Mouse (Mus musculus): ENCODE data around the gene Toe1. TPM values are rescaled to one million over a fixed set of nuclear protein-coding genes. Genes with fewer than 3 reads are reported as not detected.
"Not testable (repeated sequence)": the region's sequence is repeated elsewhere in the genome, so short reads cannot be mapped to it uniquely, and the experiment has no call there.

Toe1 gene
- 11.4 and 12.6 TPM in 2 replicates for polyA plus RNA-seq (2015; fragmentation: Nextera tagmentation; extraction: Ambion mirVana)

DNA sequence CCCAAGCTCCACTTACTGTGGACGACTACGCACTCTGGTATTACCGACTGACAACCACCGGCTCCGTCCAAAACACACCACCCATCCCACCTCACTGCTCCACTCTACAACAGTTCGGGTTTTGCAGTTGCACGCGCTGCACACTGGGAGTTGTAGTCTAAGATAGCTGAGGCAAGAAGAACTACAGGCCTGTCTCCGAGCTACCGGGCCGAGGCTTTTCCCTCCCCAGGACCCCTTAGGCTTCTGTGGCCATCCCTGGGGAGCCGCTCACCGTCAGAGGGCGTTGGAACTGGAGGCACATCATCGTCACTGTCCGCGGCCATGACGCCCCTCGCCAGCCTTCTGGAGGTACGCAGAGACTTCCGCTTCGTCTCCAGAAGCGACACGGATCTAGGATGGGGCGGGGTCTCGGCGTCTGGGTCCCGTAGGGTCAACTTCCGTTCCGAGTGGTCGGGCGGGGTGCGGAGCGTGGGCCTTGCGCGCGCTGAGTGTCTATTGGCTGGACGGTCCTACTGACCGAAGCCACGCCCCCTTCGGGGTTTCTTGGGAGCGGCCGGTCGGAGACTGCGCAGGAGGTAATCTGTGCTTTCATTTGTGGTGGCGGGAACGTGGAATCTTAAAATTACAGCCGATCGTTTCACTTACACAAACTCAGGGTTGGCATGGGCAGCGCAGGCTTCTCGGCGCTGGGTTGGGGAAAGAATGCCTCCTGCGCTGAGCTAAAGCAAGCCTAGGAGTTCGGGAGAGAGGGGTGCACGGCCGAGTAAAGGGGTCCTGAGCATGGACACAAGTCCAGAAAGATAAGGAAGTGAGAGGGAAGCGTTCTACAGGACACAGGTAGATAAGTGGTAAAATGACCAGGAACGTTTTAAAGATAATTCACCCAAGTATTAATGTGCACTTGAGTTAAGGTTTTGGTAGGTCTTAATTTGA is at the start of gene Toe1, which contains the start of gene Mutyh:
TSS of gene Toe1 (minus strand) at position 444 of the 933 bp plus-strand sequence.
TSS of gene Mutyh (plus strand) at position 527 of the 933 bp plus-strand sequence.
- peak within 1 kb of the TSS; percentile 89 for H3K27ac ChIP-seq (ENCODE audit: low read length)
- H3K36me3 ChIP-seq (ENCODE audit: control insufficient read depth, insufficient read depth): peaks cover 23% of the 10 kb centered on the region
- peaks cover 15% of the 10 kb centered on the region for H3K4me1 ChIP-seq (ENCODE audit: control insufficient read depth, low read depth, low read length)
- H3K4me2 ChIP-seq (ENCODE audit: low read depth, low read length): peak within 1 kb of the TSS; percentile 77
- H3K4me3 ChIP-seq (ENCODE audit: low read depth, low read length): peak within 1 kb of the TSS; percentile 90
- H3K27me3 ChIP-seq (ENCODE audit: control insufficient read depth, insufficient read depth, low read depth, low read length): no peaks in the 10 kb centered on the region
- ATAC-seq (ENCODE audit: low read depth): peak; percentile 99
- H3K9me3 ChIP-seq (replicated peaks; ENCODE audit: control insufficient read depth, low read length): no peaks in the 10 kb centered on the region
- H3K9ac ChIP-seq (ENCODE audit: low read depth, low read length): peak within 1 kb of the TSS; percentile 88
- under 1% methylated on average over 58 of the region's 58 CpGs for WGBS (ENCODE audit: insufficient replicate concordance)

- no peak for ATAC-seq (ENCODE audit: low read depth)
- 76% methylated on average over 10 of the region's 10 CpGs for WGBS (ENCODE audit: insufficient replicate concordance)
Measured at GRCm38 (mm10) chr4:116857203-116857602, 49.8 kb upstream of the Toe1 start.

GRCm38 (mm10) chr4:116854286-116854685 is 46.8 kb upstream of the Toe1 start:
- no peaks in the 10 kb centered on the region for H3K4me1 ChIP-seq (ENCODE audit: control insufficient read depth, low read depth, low read length)
- H3K4me3 ChIP-seq (ENCODE audit: low read depth, low read length): no peak overlapping the region
- WGBS (ENCODE audit: insufficient replicate concordance): 32% methylated on average over 2 of the region's 2 CpGs
- no peaks in the 10 kb centered on the region for H3K36me3 ChIP-seq (ENCODE audit: control insufficient read depth, insufficient read depth)
- H3K9me3 ChIP-seq (replicated peaks; ENCODE audit: control insufficient read depth, low read length): no peaks in the 10 kb centered on the region
- ATAC-seq (ENCODE audit: low read depth): no peak
- H3K27me3 ChIP-seq (ENCODE audit: control insufficient read depth, insufficient read depth, low read depth, low read length): no peaks in the 10 kb centered on the region
- no peak overlapping the region for H3K4me2 ChIP-seq (ENCODE audit: low read depth, low read length)
- no peak overlapping the region for H3K9ac ChIP-seq (ENCODE audit: low read depth, low read length)
- no peak overlapping the region for H3K27ac ChIP-seq (ENCODE audit: low read length)

More at GRCm38 (mm10) chr4:116857203-116857602, 49.8 kb upstream of the Toe1 start:
- H3K4me3 ChIP-seq (ENCODE audit: low read depth, low read length): no peak overlapping the region
- H3K36me3 ChIP-seq (ENCODE audit: control insufficient read depth, insufficient read depth): no peaks in the 10 kb centered on the region
- no peaks in the 10 kb centered on the region for H3K4me1 ChIP-seq (ENCODE audit: control insufficient read depth, low read depth, low read length)
- no peak overlapping the region for H3K27ac ChIP-seq (ENCODE audit: low read length)
- H3K9me3 ChIP-seq (replicated peaks; ENCODE audit: control insufficient read depth, low read length): no peaks in the 10 kb centered on the region
- H3K9ac ChIP-seq (ENCODE audit: low read depth, low read length): no peak overlapping the region
- H3K27me3 ChIP-seq (ENCODE audit: control insufficient read depth, insufficient read depth, low read depth, low read length): no peaks in the 10 kb centered on the region
- H3K4me2 ChIP-seq (ENCODE audit: low read depth, low read length): no peak overlapping the region

DNA sequence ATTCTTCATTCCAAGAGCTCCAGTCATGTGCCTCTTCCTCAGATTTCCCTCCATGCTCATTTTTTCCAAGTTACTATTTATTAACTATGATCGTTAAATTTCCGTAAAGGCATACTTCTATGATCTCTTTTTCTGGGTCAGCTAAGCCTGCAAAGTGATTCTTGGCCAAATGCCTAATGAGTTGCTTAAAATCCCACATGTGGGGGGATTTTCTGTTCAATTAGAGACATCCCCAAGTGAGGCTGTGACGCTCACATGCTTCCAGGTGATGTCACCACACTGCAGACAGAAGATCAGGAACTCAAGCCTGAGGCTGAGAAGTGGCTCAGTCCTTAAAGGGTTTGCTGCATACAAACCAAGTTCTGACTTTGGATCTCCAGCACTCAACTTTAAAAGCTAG is 42.5 kb upstream of the Toe1 start:
- H3K4me3 ChIP-seq (ENCODE audit: low read depth, low read length): no peak overlapping the region
- H3K9me3 ChIP-seq (replicated peaks; ENCODE audit: control insufficient read depth, low read length): no peaks in the 10 kb centered on the region
- no peak overlapping the region for H3K4me2 ChIP-seq (ENCODE audit: low read depth, low read length)
- 68% methylated on average over 3 of the region's 3 CpGs for WGBS (ENCODE audit: insufficient replicate concordance)
- H3K27ac ChIP-seq (ENCODE audit: low read length): no peak overlapping the region
- H3K27me3 ChIP-seq (ENCODE audit: control insufficient read depth, insufficient read depth, low read depth, low read length): no peaks in the 10 kb centered on the region
- H3K36me3 ChIP-seq (ENCODE audit: control insufficient read depth, insufficient read depth): no peaks in the 10 kb centered on the region
- no peaks in the 10 kb centered on the region for H3K4me1 ChIP-seq (ENCODE audit: control insufficient read depth, low read depth, low read length)
- ATAC-seq (ENCODE audit: low read depth): no peak
- no peak overlapping the region for H3K9ac ChIP-seq (ENCODE audit: low read depth, low read length)

GRCm38 (mm10) chr4:116844324-116844723 is 36.9 kb upstream of the Toe1 start:
- Histone ChIP-seq H3K36me3 (ENCODE audit: control insufficient read depth, insufficient read depth) (no peaks in the 10 kb centered on the region), H3K9me3 (replicated peaks; ENCODE audit: control insufficient read depth, low read length) (no peaks in the 10 kb centered on the region)
- no peak for ATAC-seq (ENCODE audit: low read depth)

GRCm38 (mm10) chr4:116840841-116841240 is 33.4 kb upstream of the Toe1 start:
- peaks cover 11% of the 10 kb centered on the region for H3K27me3 ChIP-seq (ENCODE audit: control insufficient read depth, insufficient read depth, low read depth, low read length)
- H3K27ac ChIP-seq (ENCODE audit: low read length): no peak overlapping the region
- no peaks in the 10 kb centered on the region for H3K36me3 ChIP-seq (ENCODE audit: control insufficient read depth, insufficient read depth)
- H3K4me2 ChIP-seq (ENCODE audit: low read depth, low read length): no peak overlapping the region
- no peaks in the 10 kb centered on the region for H3K4me1 ChIP-seq (ENCODE audit: control insufficient read depth, low read depth, low read length)
- no peak for ATAC-seq (ENCODE audit: low read depth)
- H3K9ac ChIP-seq (ENCODE audit: low read depth, low read length): no peak overlapping the region
- no peaks in the 10 kb centered on the region for H3K9me3 ChIP-seq (replicated peaks; ENCODE audit: control insufficient read depth, low read length)
- no peak overlapping the region for H3K4me3 ChIP-seq (ENCODE audit: low read depth, low read length)
- WGBS (ENCODE audit: insufficient replicate concordance): 52% methylated on average over 6 of the region's 6 CpGs

More at GRCm38 (mm10) chr4:116844324-116844723, 36.9 kb upstream of the Toe1 start:
- no peak overlapping the region for H3K4me2 ChIP-seq (ENCODE audit: low read depth, low read length)
- H3K27ac ChIP-seq (ENCODE audit: low read length): no peak overlapping the region
- H3K27me3 ChIP-seq (ENCODE audit: control insufficient read depth, insufficient read depth, low read depth, low read length): peaks cover 9% of the 10 kb centered on the region
- no peak overlapping the region for H3K9ac ChIP-seq (ENCODE audit: low read depth, low read length)
- H3K4me1 ChIP-seq (ENCODE audit: control insufficient read depth, low read depth, low read length): no peaks in the 10 kb centered on the region
- no peak overlapping the region for H3K4me3 ChIP-seq (ENCODE audit: low read depth, low read length)
- WGBS (ENCODE audit: insufficient replicate concordance): 72% methylated on average over 3 of the region's 3 CpGs

GRCm38 (mm10) chr4:116840096-116840495 is 32.7 kb upstream of the Toe1 start:
- ATAC-seq (ENCODE audit: low read depth); H3K27ac ChIP-seq (ENCODE audit: low read length); H3K9me3 ChIP-seq (replicated peaks; ENCODE audit: control insufficient read depth, low read length); H3K36me3 ChIP-seq (ENCODE audit: control insufficient read depth, insufficient read depth); H3K4me1 ChIP-seq (ENCODE audit: control insufficient read depth, low read depth, low read length); H3K9ac ChIP-seq (ENCODE audit: low read depth, low read length); H3K4me2 ChIP-seq (ENCODE audit: low read depth, low read length); H3K4me3 ChIP-seq (ENCODE audit: low read depth, low read length): not testable (repeated sequence)
- 29% methylated on average over 17 of the region's 29 CpGs for WGBS (ENCODE audit: insufficient replicate concordance)
- H3K27me3 ChIP-seq (ENCODE audit: control insufficient read depth, insufficient read depth, low read depth, low read length): peaks cover 11% of the 10 kb centered on the region

DNA sequence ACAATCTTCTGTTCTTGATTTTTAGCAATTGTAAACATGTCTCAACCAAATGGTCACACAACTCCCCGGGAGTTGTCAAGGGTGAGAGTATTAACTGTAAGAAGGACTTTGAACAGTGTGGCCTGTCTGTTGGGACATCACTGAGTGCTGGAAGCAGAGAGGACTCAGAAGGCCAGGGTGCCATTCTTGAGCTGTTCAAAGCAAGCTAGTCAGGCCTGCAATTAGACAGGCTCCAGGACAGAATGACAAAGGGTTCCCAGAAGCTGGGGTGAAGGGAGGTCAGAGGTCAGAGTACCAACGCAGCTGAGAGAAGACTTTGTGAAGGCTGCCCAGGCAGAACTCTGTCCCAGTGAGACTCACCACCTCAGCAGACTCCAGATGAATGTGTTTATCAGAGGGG is 31.6 kb upstream of the Toe1 start:
- Histone ChIP-seq H3K4me1 (ENCODE audit: control insufficient read depth, low read depth, low read length) (no peaks in the 10 kb centered on the region), H3K36me3 (ENCODE audit: control insufficient read depth, insufficient read depth) (no peaks in the 10 kb centered on the region), H3K9me3 (replicated peaks; ENCODE audit: control insufficient read depth, low read length) (no peaks in the 10 kb centered on the region), H3K9ac (ENCODE audit: low read depth, low read length) (no peak overlapping the region), H3K4me3 (ENCODE audit: low read depth, low read length) (no peak overlapping the region), H3K4me2 (ENCODE audit: low read depth, low read length) (no peak overlapping the region), H3K27me3 (ENCODE audit: control insufficient read depth, insufficient read depth, low read depth, low read length) (peaks cover 11% of the 10 kb centered on the region), H3K27ac (ENCODE audit: low read length) (no peak overlapping the region)
- 34% methylated on average over 2 of the region's 2 CpGs for WGBS (ENCODE audit: insufficient replicate concordance)
- peak; percentile 58; the same call in 1 of the 2 replicates for ATAC-seq (ENCODE audit: low read depth)

DNA sequence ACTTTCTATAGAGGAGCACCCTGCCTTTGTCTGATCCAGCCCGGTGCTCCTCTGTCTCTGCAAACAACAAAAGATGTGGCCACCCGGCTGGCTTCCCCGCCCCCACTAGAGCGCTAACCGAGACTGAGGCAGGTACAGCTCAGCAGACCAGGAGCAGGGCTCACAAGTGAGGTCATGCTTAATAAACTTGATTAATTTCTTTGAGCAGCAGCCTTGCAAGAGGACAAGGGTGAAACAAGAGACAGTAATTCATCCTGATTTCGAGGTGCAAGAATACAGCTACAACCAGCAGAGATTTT is 22.6 kb upstream of the Toe1 start:
- Histone ChIP-seq H3K9me3 (replicated peaks; ENCODE audit: control insufficient read depth, low read length) (no peaks in the 10 kb centered on the region), H3K27ac (ENCODE audit: low read length) (no peak overlapping the region), H3K9ac (ENCODE audit: low read depth, low read length) (no peak overlapping the region), H3K4me2 (ENCODE audit: low read depth, low read length) (no peak overlapping the region), H3K27me3 (ENCODE audit: control insufficient read depth, insufficient read depth, low read depth, low read length) (no peaks in the 10 kb centered on the region), H3K4me3 (ENCODE audit: low read depth, low read length) (no peak overlapping the region), H3K4me1 (ENCODE audit: control insufficient read depth, low read depth, low read length) (peaks cover 3% of the 10 kb centered on the region; the same call in 1 of the 2 replicates), H3K36me3 (ENCODE audit: control insufficient read depth, insufficient read depth) (no peaks in the 10 kb centered on the region)
- no peak for ATAC-seq (ENCODE audit: low read depth)
- WGBS (ENCODE audit: insufficient replicate concordance): 42% methylated on average over 6 of the region's 6 CpGs

Measured in liver, embryonic 16.5 days (tissue).